Mouse (Mus musculus) limb, embryonic 11.5 days (tissue): Measurements from ENCODE around the gene Grm4. TPM values are rescaled to one million over a fixed set of nuclear protein-coding genes. Genes with fewer than 3 reads are reported as not detected.

Source experiments
- ATAC-seq: fragments of 200-750 bp; cut with Nextera tagmentation; 2 replicates; pipeline ENCODE4 v1.8.0; 2017; ENCODE audit warnings: low read depth; ENCODE audit not compliant: insufficient number of reproducible peaks, low FRiP score, low TSS enrichment
- DNase-seq: peaks from one replicate; pipeline ENCODE4 v3.0.0-alpha.2; 2015; ENCODE audit warnings: low spot score
- H3K27ac ChIP-seq: fragments of 300-500 bp; sonication (generic); replicated peaks from 2 replicates; pipeline ENCODE4 v1.5.1; 2014; ENCODE audit warnings: low read depth, mild to moderate bottlenecking, low read length
- H3K27me3 ChIP-seq: fragments of 300-500 bp; sonication (generic); 2 replicates; pipeline ENCODE4 v1.6.1; 2014; ENCODE audit warnings: mild to moderate bottlenecking, low read length, mixed read lengths; ENCODE audit not compliant: control insufficient read depth, insufficient read depth
- H3K36me3 ChIP-seq: fragments of 300-500 bp; sonication (generic); 2 replicates; pipeline ENCODE4 v1.6.1; 2014; ENCODE audit warnings: mild to moderate bottlenecking, low read length, moderate library complexity, mixed read lengths; ENCODE audit not compliant: control insufficient read depth, insufficient read depth
- H3K4me1 ChIP-seq: fragments of 300-500 bp; sonication (generic); 2 replicates; pipeline ENCODE4 v1.6.1; 2014; ENCODE audit warnings: low read length, mixed read lengths; ENCODE audit not compliant: control insufficient read depth, insufficient read depth
- H3K4me2 ChIP-seq: fragments of 300-500 bp; sonication (generic); 2 replicates; pipeline ENCODE4 v1.6.1; 2014; ENCODE audit warnings: low read depth, mild to moderate bottlenecking, moderate library complexity; ENCODE audit not compliant: severe bottlenecking
- H3K4me3 ChIP-seq: fragments of 300-500 bp; sonication (generic); 2 replicates; pipeline ENCODE4 v1.5.1; 2014; ENCODE audit warnings: low read depth, low read length
- H3K9ac ChIP-seq: fragments of 300-500 bp; sonication (generic); 2 replicates; pipeline ENCODE4 v1.6.1; 2014; ENCODE audit warnings: mild to moderate bottlenecking, low read length
- H3K9me3 ChIP-seq: fragments of 300-500 bp; sonication (generic); 2 replicates; pipeline ENCODE4 v1.6.1; 2016; ENCODE audit warnings: low read length; ENCODE audit not compliant: control insufficient read depth
- WGBS: fragments of 180-500 bp; shearing (Covaris S2); extraction: QIAGEN DNeasy Blood & Tissue Kit; methylation state at CpG from one replicate; pipeline ENCODE4 v1.1.7; 2014; 5-methylcytosine and 5-hydroxymethylcytosine counted together
- polyA plus RNA-seq: library from polyadenylated mRNA; unstranded; fragments of >200 nt; fragmentation: Nextera tagmentation; extraction: Ambion mirVana; gene quantifications from 2 replicates; pipeline ENCODE4 v1.2.1, GENCODE M21; 2014

Gene Grm4
- polyA plus RNA-seq, 1 experiment from 2014 or later: 0.23 TPM

- H3K27me3 ChIP-seq: no peaks in the 10 kb centered on the region
- H3K4me1 ChIP-seq: peaks cover 17% of the 10 kb centered on the region; the same call in 1 of the 2 replicates
- ATAC-seq (no peak), DNase-seq (peak; percentile 49)
- H3K36me3 ChIP-seq: no peaks in the 10 kb centered on the region
- 38% methylated on average over 12 of the region's 12 CpGs for WGBS
- no peak overlapping the region for H3K4me2 ChIP-seq
- no peak overlapping the region for H3K4me3 ChIP-seq
- no peak overlapping the region for H3K9ac ChIP-seq
- no peak overlapping the region for H3K27ac ChIP-seq
- H3K9me3 ChIP-seq: no peaks in the 10 kb centered on the region
Measured at GRCm38 (mm10) chr17:27545991-27546390, 24.8 kb upstream of the Grm4 start.

GRCm38 (mm10) chr17:27544551-27544950 is 23.3 kb upstream of the Grm4 start:
- Histone ChIP-seq H3K4me2 (no peak overlapping the region), H3K36me3 (no peaks in the 10 kb centered on the region), H3K27me3 (no peaks in the 10 kb centered on the region), H3K9me3 (no peaks in the 10 kb centered on the region), H3K27ac (no peak overlapping the region), H3K4me1 (peaks cover 17% of the 10 kb centered on the region; the same call in 1 of the 2 replicates), H3K4me3 (no peak overlapping the region), H3K9ac (no peak overlapping the region)
- WGBS: 91% methylated on average over 11 of the region's 11 CpGs
- ATAC-seq: no peak
- DNase-seq: no peak

GRCm38 (mm10) chr17:27541984-27542383 is 20.8 kb upstream of the Grm4 start:
- 68% methylated on average over 3 of the region's 3 CpGs for WGBS
- H3K4me2 ChIP-seq: no peak overlapping the region
- H3K36me3 ChIP-seq: no peaks in the 10 kb centered on the region
- H3K4me3 ChIP-seq: no peak overlapping the region
- H3K4me1 ChIP-seq: 0 out of 2 replicates have a peak, but pooled peaks cover 10% of the 10 kb centered on the region
- ATAC-seq (no peak), DNase-seq (no peak)
- H3K9me3 ChIP-seq: no peaks in the 10 kb centered on the region
- H3K9ac ChIP-seq: no peak overlapping the region
- H3K27me3 ChIP-seq: no peaks in the 10 kb centered on the region
- H3K27ac ChIP-seq: no peak overlapping the region

GRCm38 (mm10) chr17:27541261-27541660 is 20.1 kb upstream of the Grm4 start:
- Histone ChIP-seq H3K27ac (no peak overlapping the region), H3K36me3 (no peaks in the 10 kb centered on the region), H3K4me1 (0 out of 2 replicates have a peak, but pooled peaks cover 6% of the 10 kb centered on the region), H3K9ac (no peak overlapping the region), H3K27me3 (no peaks in the 10 kb centered on the region), H3K9me3 (no peaks in the 10 kb centered on the region), H3K4me3 (no peak overlapping the region), H3K4me2 (no peak overlapping the region)
- no peak for ATAC-seq
- DNase-seq: no peak
- WGBS: 63% methylated on average over 2 of the region's 2 CpGs

- Histone ChIP-seq H3K4me3 (no peak overlapping the region), H3K9me3 (no peaks in the 10 kb centered on the region), H3K4me2 (no peak overlapping the region), H3K27ac (no peak overlapping the region), H3K4me1 (no peaks in the 10 kb centered on the region), H3K36me3 (no peaks in the 10 kb centered on the region), H3K9ac (no peak overlapping the region), H3K27me3 (no peaks in the 10 kb centered on the region)
- ATAC-seq: no peak
- DNase-seq: peak; percentile 98
- 6% methylated on average over 10 of the region's 10 CpGs for WGBS
Measured at GRCm38 (mm10) chr17:27534718-27535117, 13.5 kb upstream of the Grm4 start.

- Histone ChIP-seq H3K9me3 (no peaks in the 10 kb centered on the region), H3K27me3 (no peaks in the 10 kb centered on the region), H3K9ac (no peak overlapping the region), H3K4me2 (no peak overlapping the region), H3K36me3 (no peaks in the 10 kb centered on the region), H3K4me3 (no peak overlapping the region), H3K27ac (no peak overlapping the region), H3K4me1 (no peaks in the 10 kb centered on the region)
- DNase-seq: no peak
- WGBS: 84% methylated on average over 3 of the region's 3 CpGs
- no peak for ATAC-seq
Measured at GRCm38 (mm10) chr17:27533354-27533753, 12.2 kb upstream of the Grm4 start.

GRCm38 (mm10) chr17:27532095-27532494 is 10.9 kb upstream of the Grm4 start:
- no peak overlapping the region for H3K9ac ChIP-seq
- ATAC-seq (no peak), DNase-seq (no peak)
- H3K27me3 ChIP-seq: no peaks in the 10 kb centered on the region
- H3K9me3 ChIP-seq: no peaks in the 10 kb centered on the region
- H3K4me3 ChIP-seq: no peak overlapping the region
- no peak overlapping the region for H3K27ac ChIP-seq
- no peak overlapping the region for H3K4me2 ChIP-seq
- H3K4me1 ChIP-seq: no peaks in the 10 kb centered on the region
- WGBS: 92% methylated on average over 8 of the region's 8 CpGs
- H3K36me3 ChIP-seq: no peaks in the 10 kb centered on the region

- no peak overlapping the region for H3K27ac ChIP-seq
- H3K27me3 ChIP-seq: no peaks in the 10 kb centered on the region
- H3K4me1 ChIP-seq: no peaks in the 10 kb centered on the region
- 41% methylated on average over 5 of the region's 5 CpGs for WGBS
- H3K4me2 ChIP-seq: no peak overlapping the region
- H3K36me3 ChIP-seq: no peaks in the 10 kb centered on the region
- no peaks in the 10 kb centered on the region for H3K9me3 ChIP-seq
- ATAC-seq: no peak
- no peak overlapping the region for H3K9ac ChIP-seq
- no peak overlapping the region for H3K4me3 ChIP-seq
- DNase-seq: no peak
Measured at GRCm38 (mm10) chr17:27528767-27529166, 7.6 kb upstream of the Grm4 start.

- H3K4me1 ChIP-seq: no peaks in the 10 kb centered on the region
- no peaks in the 10 kb centered on the region for H3K9me3 ChIP-seq
- H3K4me3 ChIP-seq: no peak overlapping the region
- no peaks in the 10 kb centered on the region for H3K27me3 ChIP-seq
- H3K9ac ChIP-seq: no peak overlapping the region
- ATAC-seq: no peak
- no peak overlapping the region for H3K27ac ChIP-seq
- WGBS: 55% methylated on average over 8 of the region's 8 CpGs
- no peak overlapping the region for H3K4me2 ChIP-seq
- DNase-seq: no peak
- no peaks in the 10 kb centered on the region for H3K36me3 ChIP-seq
Measured at GRCm38 (mm10) chr17:27528030-27528429, 6.8 kb upstream of the Grm4 start.
